Mouse (Mus musculus) midbrain, embryonic 16.5 days (tissue): ENCODE results near the gene Faap24. TPM values are rescaled to one million over a fixed set of nuclear protein-coding genes. Genes with fewer than 3 reads are reported as not detected.

Experiments used
- ATAC-seq: fragments of 200-750 bp; cut with Nextera tagmentation; 2 replicates; pipeline ENCODE4 v1.8.0; 2017; ENCODE audit warnings: moderate TSS enrichment
- H3K27ac ChIP-seq: fragments of 300-500 bp; sonication (generic); 2 replicates; pipeline ENCODE4 v1.5.1; 2014; ENCODE audit warnings: mild to moderate bottlenecking, low read length, mixed read lengths
- H3K27me3 ChIP-seq: fragments of 300-500 bp; sonication (generic); 2 replicates; pipeline ENCODE4 v1.6.1; 2014; ENCODE audit warnings: low read depth, low read length, mixed read lengths; ENCODE audit not compliant: control insufficient read depth, insufficient read depth
- H3K36me3 ChIP-seq: fragments of 300-500 bp; sonication (generic); 2 replicates; pipeline ENCODE4 v1.6.1; 2014; ENCODE audit warnings: mild to moderate bottlenecking, low read length, moderate library complexity, mixed read lengths; ENCODE audit not compliant: control insufficient read depth, insufficient read depth
- H3K4me1 ChIP-seq: fragments of 300-500 bp; sonication (generic); 2 replicates; pipeline ENCODE4 v1.6.1; 2014; ENCODE audit warnings: mild to moderate bottlenecking, low read length, mixed read lengths; ENCODE audit not compliant: control insufficient read depth, insufficient read depth
- H3K4me2 ChIP-seq: fragments of 300-500 bp; sonication (generic); 2 replicates; pipeline ENCODE4 v1.6.1; 2014; ENCODE audit warnings: mild to moderate bottlenecking, low read length, mixed read lengths
- H3K4me3 ChIP-seq: fragments of 300-500 bp; sonication (generic); 2 replicates; pipeline ENCODE4 v1.5.1; 2014; ENCODE audit warnings: low read depth, mild to moderate bottlenecking, low read length, moderate library complexity, mixed read lengths
- H3K9ac ChIP-seq: fragments of 300-500 bp; sonication (generic); 2 replicates; pipeline ENCODE4 v1.6.1; 2014; ENCODE audit warnings: low read depth, low read length, mixed read lengths
- H3K9me3 ChIP-seq: fragments of 300-500 bp; sonication (generic); replicated peaks from 2 replicates; pipeline ENCODE4 v1.6.1; 2014; ENCODE audit warnings: mild to moderate bottlenecking, low read length, mixed read lengths; ENCODE audit not compliant: control insufficient read depth, poor library complexity, severe bottlenecking
- WGBS: fragments of 180-500 bp; shearing (Covaris S2); extraction: QIAGEN DNeasy Blood & Tissue Kit; methylation state at CpG from one replicate; pipeline ENCODE4 v1.1.7; 2014; 5-methylcytosine and 5-hydroxymethylcytosine counted together
- polyA plus RNA-seq: library from polyadenylated mRNA; unstranded; fragments of >200 nt; fragmentation: Nextera tagmentation; extraction: Ambion mirVana; gene quantifications from 2 replicates; pipeline ENCODE4 v1.2.1, GENCODE M21; 2015

The Faap24 gene
- 17.7 and 19.4 TPM in 2 replicates for polyA plus RNA-seq

GRCm38 (mm10) chr7:35396542-35397168, at the start of gene Faap24, which contains the start of gene Cep89:
Gene Faap24 (minus strand): TSS chr7:35396836.
Gene Cep89 (plus strand): TSS chr7:35397035.
- no peaks in the 10 kb centered on the region for H3K27me3 ChIP-seq
- WGBS: under 1% methylated on average over 28 of the region's 28 CpGs
- peak within 1 kb of the TSS; percentile 56; the same call in 1 of the 2 replicates for H3K27ac ChIP-seq

GRCm38 (mm10) chr7:35435266-35435665, 38.6 kb upstream of the Faap24 start:
- Histone ChIP-seq H3K9ac (no peak overlapping the region), H3K4me2 (no peak overlapping the region), H3K27ac (no peak overlapping the region), H3K4me3 (no peak overlapping the region), H3K4me1 (no peaks in the 10 kb centered on the region), H3K27me3 (no peaks in the 10 kb centered on the region), H3K9me3 (no peaks in the 10 kb centered on the region), H3K36me3 (peaks cover 25% of the 10 kb centered on the region)
- no peak for ATAC-seq
- WGBS: 83% methylated on average over 9 of the region's 9 CpGs

More at GRCm38 (mm10) chr7:35396542-35397168, at the start of gene Faap24, which contains the start of gene Cep89:
- H3K4me2 ChIP-seq: peak within 1 kb of the TSS; percentile 83
- peak within 1 kb of the TSS; percentile 69 for H3K9ac ChIP-seq
- peaks cover 17% of the 10 kb centered on the region for H3K4me1 ChIP-seq
- H3K36me3 ChIP-seq: peaks cover 8% of the 10 kb centered on the region
- peak; percentile 99 for ATAC-seq
- H3K9me3 ChIP-seq: no peaks in the 10 kb centered on the region
- peak within 1 kb of the TSS; percentile 63 for H3K4me3 ChIP-seq

GRCm38 (mm10) chr7:35428146-35428545, 31.5 kb upstream of the Faap24 start:
- no peak overlapping the region for H3K4me3 ChIP-seq
- H3K4me1 ChIP-seq: no peaks in the 10 kb centered on the region
- WGBS: 95% methylated on average over 10 of the region's 10 CpGs
- no peak for ATAC-seq
- no peak overlapping the region for H3K4me2 ChIP-seq
- no peaks in the 10 kb centered on the region for H3K9me3 ChIP-seq
- no peak overlapping the region for H3K27ac ChIP-seq
- no peak overlapping the region for H3K9ac ChIP-seq
- H3K27me3 ChIP-seq: no peaks in the 10 kb centered on the region
- peaks cover 21% of the 10 kb centered on the region for H3K36me3 ChIP-seq

- H3K27ac ChIP-seq: no peak overlapping the region
- no peak for ATAC-seq
- H3K36me3 ChIP-seq: peaks cover 21% of the 10 kb centered on the region
- H3K27me3 ChIP-seq: no peaks in the 10 kb centered on the region
- no peak overlapping the region for H3K4me2 ChIP-seq
- 89% methylated on average over 10 of the region's 10 CpGs for WGBS
- H3K4me3 ChIP-seq: no peak overlapping the region
- no peaks in the 10 kb centered on the region for H3K9me3 ChIP-seq
- no peak overlapping the region for H3K9ac ChIP-seq
- no peaks in the 10 kb centered on the region for H3K4me1 ChIP-seq
Observed at GRCm38 (mm10) chr7:35423071-35423470, 26.4 kb upstream of the Faap24 start.

- no peak overlapping the region for H3K27ac ChIP-seq
- no peak overlapping the region for H3K9ac ChIP-seq
- no peaks in the 10 kb centered on the region for H3K9me3 ChIP-seq
- H3K36me3 ChIP-seq: peaks cover 17% of the 10 kb centered on the region
- H3K27me3 ChIP-seq: no peaks in the 10 kb centered on the region
- WGBS: 94% methylated on average over 5 of the region's 5 CpGs
- ATAC-seq: no peak
- no peak overlapping the region for H3K4me2 ChIP-seq
- no peaks in the 10 kb centered on the region for H3K4me1 ChIP-seq
- no peak overlapping the region for H3K4me3 ChIP-seq
Observed at GRCm38 (mm10) chr7:35416654-35416948, 20.0 kb upstream of the Faap24 start.

- no peak for ATAC-seq
- no peak overlapping the region for H3K4me2 ChIP-seq
- WGBS: 87% methylated on average over 9 of the region's 9 CpGs
- H3K4me3 ChIP-seq: no peak overlapping the region
- no peaks in the 10 kb centered on the region for H3K27me3 ChIP-seq
- H3K27ac ChIP-seq: no peak overlapping the region
- H3K9ac ChIP-seq: no peak overlapping the region
- H3K36me3 ChIP-seq: peaks cover 13% of the 10 kb centered on the region
- no peaks in the 10 kb centered on the region for H3K9me3 ChIP-seq
- H3K4me1 ChIP-seq: no peaks in the 10 kb centered on the region
Observed at GRCm38 (mm10) chr7:35415801-35416653, 19.4 kb upstream of the Faap24 start.

GRCm38 (mm10) chr7:35415226-35415625, 18.6 kb upstream of the Faap24 start:
- H3K36me3 ChIP-seq: peaks cover 10% of the 10 kb centered on the region
- no peak overlapping the region for H3K4me3 ChIP-seq
- no peaks in the 10 kb centered on the region for H3K9me3 ChIP-seq
- H3K9ac ChIP-seq: no peak overlapping the region
- H3K4me1 ChIP-seq: no peaks in the 10 kb centered on the region
- H3K27ac ChIP-seq: no peak overlapping the region
- H3K27me3 ChIP-seq: no peaks in the 10 kb centered on the region
- 84% methylated on average over 5 of the region's 5 CpGs for WGBS
- no peak overlapping the region for H3K4me2 ChIP-seq
- ATAC-seq: no peak

GRCm38 (mm10) chr7:35401169-35401568, 4.5 kb upstream of the Faap24 start:
- 83% methylated on average over 4 of the region's 4 CpGs for WGBS
- Histone ChIP-seq H3K27me3 (no peaks in the 10 kb centered on the region), H3K9ac (no peak overlapping the region), H3K4me1 (peaks cover 10% of the 10 kb centered on the region), H3K36me3 (peaks cover 13% of the 10 kb centered on the region), H3K27ac (no peak overlapping the region), H3K4me3 (no peak overlapping the region), H3K9me3 (no peaks in the 10 kb centered on the region), H3K4me2 (no peak overlapping the region)
- ATAC-seq: no peak
